Mouse (Mus musculus): ENCODE results near the gene Pam. TPM values are rescaled to one million over a fixed set of nuclear protein-coding genes. Genes with fewer than 3 reads are reported as not detected.
A peak's percentile ranks its signal among the peaks of the same experiment; 100 is the strongest.

The Pam gene
- polyA plus RNA-seq (2017; shearing (Covaris generic)), result 1 to 10 TPM; 3.3 to 5.9 TPM

- ATAC-seq, result peak; percentile 84
Observed at GRCm38 (mm10) chr1:98095246-98095990, at the start of gene Pam. Pam (minus strand) TSS chr1:98095646.

DNA sequence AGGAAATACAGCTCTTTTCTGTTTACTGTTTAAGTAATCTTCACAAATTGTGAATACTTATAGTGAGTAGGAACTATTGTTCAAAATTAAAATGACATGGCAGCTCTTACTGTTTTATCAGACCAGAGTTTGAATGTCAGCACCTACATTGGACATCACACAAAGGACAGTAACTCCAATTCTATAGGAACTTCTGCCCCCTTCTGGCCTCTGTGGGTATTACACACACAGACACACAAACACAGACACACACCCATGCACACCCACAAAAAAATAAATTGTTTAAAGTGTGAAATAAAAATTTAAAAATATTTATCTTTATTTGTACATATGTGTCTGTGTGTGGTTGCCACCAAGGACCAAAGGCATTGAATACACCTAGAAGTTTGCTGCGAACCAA lies 49.4 kb upstream of the Pam start:
- no peak for ATAC-seq

- peak; percentile 73 for ATAC-seq
Observed at GRCm38 (mm10) chr1:98131244-98131643, 35.8 kb upstream of the Pam start.

DNA sequence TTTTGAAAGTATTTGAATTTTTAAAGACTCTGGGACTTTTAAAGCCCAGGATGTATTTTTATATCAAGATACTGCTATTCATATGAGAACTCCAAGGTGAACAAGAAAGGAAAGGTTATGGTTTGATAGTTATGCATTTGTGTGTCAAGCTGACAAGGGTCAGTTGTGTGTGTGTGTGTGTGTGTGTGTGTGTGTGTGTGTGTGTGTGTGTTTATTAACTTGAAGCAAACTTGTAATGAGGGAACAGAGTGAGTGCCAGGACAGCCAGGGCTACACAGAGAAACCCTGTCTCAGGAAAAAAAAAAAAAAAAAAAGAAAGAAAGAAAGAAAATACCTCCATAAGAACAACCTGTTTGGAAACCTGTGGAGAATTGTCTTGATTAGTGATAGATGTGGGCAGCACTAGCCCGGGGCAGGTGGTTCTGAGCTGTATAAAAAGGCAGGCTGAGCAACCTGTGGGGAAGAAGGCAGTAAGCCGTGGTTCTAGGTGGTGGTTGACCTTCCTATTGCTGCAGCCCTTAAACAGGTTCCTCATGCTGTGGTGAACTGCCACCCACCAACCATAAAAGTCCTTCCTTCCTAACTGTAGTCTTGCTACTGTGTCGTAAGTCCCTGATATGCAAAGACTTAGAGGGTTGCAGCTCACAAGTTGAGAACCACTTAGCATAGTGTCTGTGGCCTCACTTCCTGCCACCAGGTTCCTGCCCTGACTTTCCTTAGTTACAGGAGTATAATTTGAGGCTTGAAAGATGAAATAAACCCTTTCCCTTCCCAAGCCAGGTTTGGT lies 34.3 kb upstream of the Pam start:
- ATAC-seq, result peak; percentile 78

- ATAC-seq, result no peak
Observed at GRCm38 (mm10) chr1:98129111-98129510, 33.7 kb upstream of the Pam start.

DNA sequence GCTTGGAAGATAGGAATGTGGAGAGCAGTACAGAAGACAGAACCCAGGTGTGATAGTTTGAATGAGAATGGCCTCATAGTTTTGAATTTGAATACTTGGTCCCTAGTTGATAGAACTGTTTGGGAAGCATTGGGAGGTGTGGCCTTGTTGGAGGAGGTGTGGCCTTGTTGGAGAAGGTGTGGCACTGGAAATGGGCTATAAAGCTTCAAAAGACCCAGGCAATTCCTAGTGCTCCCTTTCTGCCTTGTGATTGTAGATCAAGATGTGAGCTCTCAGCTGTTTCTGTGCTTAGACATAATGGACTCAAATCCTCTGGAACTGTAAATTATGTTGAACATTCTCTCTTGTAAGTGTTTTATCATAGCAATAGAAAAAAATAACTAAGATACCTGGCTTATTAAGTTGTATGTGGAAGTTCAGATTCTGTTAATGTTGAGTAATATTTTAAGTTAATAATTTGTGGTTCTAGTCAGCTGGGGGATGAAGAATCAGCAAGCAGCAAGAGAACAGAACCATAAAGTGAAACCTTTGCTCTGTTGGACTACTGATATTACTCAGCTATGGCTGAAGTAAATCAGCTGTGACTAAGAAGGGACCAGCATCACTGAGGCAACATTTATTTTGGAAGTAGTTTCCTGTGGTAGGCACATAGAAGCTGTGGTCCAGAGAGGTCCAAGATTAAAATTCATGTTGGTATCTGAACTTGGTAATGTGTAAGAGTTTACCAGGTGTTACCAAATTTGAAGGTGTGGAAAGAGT lies 33.1 kb upstream of the Pam start:
- ATAC-seq, result no peak

- ATAC-seq, result no peak
Observed at GRCm38 (mm10) chr1:98126268-98126667, 30.8 kb upstream of the Pam start.

DNA sequence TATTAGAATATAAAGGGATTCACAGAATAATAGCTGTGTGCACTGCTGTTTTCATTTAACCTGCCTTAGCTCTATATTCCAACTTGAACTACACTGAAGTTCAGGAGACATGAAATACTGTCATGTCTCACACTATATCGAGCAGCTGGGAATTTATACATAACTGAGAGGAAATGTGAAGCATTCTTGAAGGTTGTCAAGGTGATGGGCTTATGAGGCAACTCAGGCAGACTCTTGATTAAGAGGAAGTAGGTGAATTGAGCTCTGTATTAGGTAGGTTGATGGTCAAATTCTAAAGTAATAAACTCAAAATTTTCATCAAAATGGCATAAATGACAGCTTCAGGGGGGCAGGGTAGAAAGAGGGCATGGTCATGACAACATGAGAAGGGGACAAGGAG lies 29.3 kb upstream of the Pam start:
- ATAC-seq, result no peak

DNA sequence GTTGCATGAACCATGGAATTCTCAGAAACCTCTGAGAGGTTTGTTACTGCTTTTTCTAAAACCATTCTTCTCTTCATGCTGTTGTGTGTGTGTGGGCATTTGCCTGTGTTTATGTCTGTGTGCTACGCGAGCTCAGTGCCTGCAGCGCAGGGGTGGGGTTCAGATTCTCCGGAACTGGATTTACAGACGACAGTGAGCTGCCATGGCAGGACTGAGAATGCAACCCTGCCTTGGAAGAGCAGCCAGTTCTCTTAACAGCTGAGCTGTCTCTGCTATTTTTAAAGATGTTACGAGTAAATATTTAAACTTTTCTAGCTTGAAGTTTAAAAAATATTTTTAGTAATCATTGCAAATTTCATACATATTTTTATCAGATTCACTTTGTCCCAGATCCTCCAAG lies 24.1 kb upstream of the Pam start:
- no peak for ATAC-seq

DNA sequence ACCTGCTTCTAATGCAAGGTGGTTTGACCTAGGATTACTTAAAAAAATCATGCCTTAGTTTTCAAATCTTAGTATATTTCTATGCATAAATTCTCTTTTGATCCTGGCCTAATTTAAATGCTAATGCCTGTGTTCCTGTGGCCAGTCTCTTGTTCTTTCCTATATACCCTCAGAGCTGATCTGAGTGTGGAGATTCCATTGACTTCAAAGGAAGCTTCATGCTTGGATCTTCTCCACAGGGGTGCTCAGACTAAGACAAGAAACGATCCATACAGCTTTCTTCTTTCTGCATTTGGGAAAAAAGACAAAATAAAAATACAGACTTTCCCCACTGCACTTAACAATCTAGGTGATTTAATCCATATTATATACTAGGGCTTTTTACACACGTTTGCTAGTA lies 12.2 kb upstream of the Pam start:
- no peak for ATAC-seq

DNA sequence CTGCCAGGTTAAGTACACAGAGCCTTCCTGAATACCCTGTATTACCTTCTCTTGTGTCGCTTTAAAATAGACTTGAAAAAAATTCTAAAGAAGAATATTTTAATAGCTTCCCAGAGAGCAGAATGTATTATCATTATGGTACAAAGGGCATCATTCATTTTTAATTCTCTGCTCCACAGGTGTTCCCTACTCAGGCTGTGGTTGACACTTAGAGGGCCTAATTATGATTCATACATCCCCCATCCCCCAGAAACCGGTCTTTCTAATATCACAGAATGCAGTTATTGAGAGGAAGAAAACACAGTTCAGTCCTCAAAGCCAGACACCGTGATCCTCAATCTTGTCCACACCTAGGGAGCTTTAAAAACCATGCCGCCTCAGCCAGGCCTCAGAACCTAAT lies 4.0 kb upstream of the Pam start:
- ATAC-seq, result no peak

- no peak for ATAC-seq
Observed at GRCm38 (mm10) chr1:98097957-98098729, 2.7 kb upstream of the Pam start.

DNA sequence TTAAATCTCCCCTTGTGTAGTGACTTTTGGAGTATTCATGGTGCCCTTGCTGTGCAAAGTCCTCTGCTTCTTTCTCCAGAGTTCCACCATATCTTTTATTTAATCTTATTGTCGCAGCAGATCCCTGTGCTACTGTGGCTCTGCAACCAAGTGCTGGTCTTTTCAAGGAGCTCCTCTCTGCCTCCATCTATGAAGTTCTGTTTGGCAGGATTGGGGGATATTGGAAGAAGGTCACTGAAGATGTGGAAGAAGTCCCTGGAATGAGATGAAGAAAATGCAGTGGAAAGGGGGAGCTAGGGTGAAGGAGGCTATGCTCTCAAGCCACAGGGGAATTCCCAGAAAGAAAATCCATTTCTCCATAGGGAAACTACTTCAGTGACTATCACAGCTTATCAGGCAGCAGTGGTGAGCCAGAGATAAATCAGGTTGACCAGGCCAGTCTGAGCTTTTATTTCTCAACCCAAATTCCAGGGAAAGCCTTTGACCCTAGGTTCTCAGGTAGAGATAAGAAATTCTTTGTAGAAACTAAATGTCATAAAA lies 1.0 kb upstream of the Pam start:
- ATAC-seq, result no peak

DNA sequence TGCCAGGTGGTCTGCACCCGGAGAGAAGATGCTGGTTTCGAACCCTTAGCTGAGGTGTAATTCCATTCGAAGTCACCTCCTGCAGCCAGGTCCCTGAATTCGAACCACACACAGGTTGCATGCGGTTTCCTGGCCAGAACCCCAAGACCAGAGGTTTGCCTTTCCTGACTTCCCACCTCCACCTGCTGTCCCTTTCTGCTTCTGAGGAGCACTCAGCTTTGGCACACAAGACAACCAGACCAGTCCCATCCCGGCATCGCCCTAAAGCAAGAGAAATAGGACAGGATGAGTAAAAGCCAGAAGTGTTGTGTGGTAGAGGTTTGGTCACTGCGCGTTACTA lies 515 bp upstream of the Pam start:
- ATAC-seq, result peak; percentile 10

- ATAC-seq, result peak; percentile 15
Observed at GRCm38 (mm10) chr1:98094811-98095245, 618 bp downstream of the Pam start.

DNA sequence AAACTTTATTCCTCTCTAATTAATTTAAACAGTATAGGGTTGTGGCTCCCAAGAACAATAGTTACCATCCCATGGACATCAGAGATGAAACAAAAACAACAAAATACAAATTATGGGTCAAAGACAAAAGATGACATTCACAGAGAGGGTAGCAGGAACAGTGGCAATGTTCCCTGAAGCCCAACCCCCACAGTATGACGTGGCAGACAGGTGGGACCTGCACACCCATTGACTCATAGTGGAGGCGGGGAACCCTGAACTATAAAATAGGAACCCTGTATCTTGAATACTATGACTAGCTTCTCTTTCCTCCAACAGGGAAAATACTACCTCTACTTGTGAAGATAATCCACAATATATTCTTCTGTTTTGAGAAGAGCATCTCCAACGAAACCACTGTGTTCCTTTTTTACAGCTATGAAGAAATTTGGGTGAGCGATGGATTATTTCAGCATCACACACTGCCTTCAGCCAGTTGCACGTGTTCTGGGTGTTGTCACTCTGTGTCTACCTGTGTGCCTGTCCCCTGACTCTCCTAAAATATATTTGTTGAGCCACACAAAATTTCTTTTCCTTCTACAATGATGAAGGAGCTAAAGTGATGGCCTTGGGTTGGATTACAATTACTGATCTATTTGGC lies 6.0 kb downstream of the Pam start:
- no peak for ATAC-seq

DNA sequence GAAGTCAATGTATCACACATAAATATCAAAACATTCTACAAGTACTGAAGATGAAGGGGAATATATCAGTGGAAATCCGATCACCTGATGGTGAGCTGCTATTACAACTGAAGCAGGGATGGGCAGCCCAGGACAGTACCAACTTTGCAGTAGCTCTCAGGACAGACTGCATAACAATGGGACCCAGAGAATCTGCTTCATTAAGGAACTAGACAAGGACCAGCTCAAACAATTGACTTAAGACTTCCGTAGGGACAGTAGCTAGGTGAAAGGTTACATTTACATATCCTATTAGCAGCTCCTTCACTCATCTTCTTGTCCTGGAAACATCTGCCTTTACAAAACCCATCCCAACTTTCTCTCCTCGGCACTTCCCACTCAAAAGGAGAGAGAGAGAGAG lies 9.0 kb downstream of the Pam start:
- ATAC-seq, result no peak

DNA sequence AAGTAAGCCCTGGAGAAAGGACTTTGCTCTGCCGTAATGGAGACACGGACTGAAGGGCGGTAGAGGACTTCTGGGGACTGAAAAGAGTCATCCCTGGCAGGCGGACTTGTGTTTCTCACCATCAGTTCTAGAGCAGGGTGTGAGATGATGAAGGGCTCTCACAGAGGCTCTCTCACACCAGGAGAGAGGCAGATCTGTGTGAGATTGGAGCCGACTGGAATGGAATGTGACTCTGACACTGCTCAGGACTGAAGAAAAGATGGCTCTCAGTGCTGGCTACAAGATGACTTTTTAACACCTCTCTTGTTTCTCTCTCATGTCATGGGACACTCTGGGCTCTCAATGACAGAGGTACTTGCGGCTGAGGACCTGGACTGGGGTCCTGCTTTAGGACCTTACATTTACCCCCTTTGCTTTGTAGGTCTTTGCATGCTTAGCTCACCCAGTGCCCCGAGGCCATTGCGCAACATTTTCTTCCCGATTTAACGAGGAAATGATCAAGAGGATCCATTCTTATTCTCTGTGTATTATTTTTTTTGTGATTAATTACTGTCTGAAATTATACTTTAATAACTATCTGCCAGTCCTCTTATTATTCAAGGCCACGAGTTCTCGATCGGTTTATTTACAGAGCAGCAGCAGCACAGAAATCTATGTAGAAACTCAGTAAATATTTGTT lies 10.7 kb downstream of the Pam start:
- no peak for ATAC-seq

DNA sequence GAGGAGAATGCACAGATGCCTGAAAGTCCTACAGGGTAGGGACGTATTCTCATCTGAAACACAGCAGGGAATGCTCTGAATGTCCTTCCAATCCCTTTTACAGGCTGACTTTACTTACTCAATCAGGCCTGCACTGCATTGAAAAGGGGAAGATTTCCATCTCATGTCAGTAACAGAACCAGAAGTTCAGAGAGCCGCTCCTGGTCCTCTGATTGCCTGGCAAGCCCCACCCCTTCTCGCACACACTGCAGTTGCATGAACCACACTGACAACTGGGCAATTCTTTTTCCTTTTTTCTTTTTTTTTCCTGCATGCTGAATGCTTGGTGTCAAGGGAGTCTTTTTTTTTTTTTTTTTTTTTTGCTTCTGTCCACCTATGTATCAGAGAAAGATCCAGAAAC lies 11.9 kb downstream of the Pam start:
- no peak for ATAC-seq

DNA sequence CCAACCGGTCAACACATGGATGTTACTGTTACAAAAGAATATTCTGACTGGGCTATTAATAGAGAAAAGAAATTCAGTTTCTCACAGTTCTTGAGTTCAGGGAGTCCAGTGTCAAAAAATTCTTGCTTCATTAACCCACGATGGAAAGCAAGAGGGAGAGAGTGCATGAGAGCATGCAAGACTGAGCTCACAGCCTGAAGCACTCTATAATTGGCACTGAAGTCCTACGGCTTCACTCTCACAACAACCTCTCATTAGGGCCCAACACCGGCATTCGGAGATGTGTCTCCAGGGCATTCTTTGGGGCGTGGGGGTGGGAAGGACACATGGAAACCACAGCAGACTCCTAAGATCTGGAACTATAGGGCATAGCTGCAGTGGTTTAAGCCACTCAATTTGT lies 12.5 kb downstream of the Pam start:
- no peak for ATAC-seq

DNA sequence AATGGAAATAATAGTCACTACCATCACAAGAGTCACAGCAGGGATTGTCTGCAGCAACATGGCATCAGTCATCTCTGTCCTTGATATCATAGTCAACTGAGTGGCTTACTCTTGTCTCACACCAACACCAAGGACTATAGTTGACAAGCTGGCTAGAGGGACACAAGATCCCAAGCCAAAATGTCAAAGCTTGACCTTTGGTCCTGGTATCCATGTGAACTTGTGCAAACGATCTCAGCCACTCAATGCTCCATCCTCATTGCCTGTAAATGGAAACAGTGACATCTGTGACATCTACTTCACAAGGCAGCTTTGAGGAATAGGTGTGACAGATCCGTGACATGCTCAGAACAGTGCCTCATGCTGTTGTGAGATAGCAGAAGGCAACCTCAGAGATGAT lies 15.0 kb downstream of the Pam start:
- ATAC-seq, result no peak
